Mouse (Mus musculus) hindbrain, postnatal 0 days (tissue): Measurements from ENCODE around the gene Edil3. TPM values are rescaled to one million over a fixed set of nuclear protein-coding genes. Genes with fewer than 3 reads are reported as not detected.

ENCODE experiments used
- ATAC-seq: fragments of 200-750 bp; cut with Nextera tagmentation; 2 replicates; pipeline ENCODE4 v1.8.0; 2017; ENCODE audit warnings: mild to moderate bottlenecking, moderate TSS enrichment, moderate library complexity
- DNase-seq: peaks from one replicate; pipeline ENCODE4 v3.0.0-alpha.2; 2015; ENCODE audit warnings: low spot score
- H3K27ac ChIP-seq: fragments of 300-500 bp; sonication (generic); 2 replicates; pipeline ENCODE4 v1.5.1; 2014; ENCODE audit warnings: mild to moderate bottlenecking
- H3K27me3 ChIP-seq: fragments of 300-500 bp; sonication (generic); 2 replicates; pipeline ENCODE4 v1.6.1; 2014; ENCODE audit warnings: low read length, mixed read lengths; ENCODE audit not compliant: insufficient read depth
- H3K36me3 ChIP-seq: fragments of 300-500 bp; sonication (generic); 2 replicates; pipeline ENCODE4 v1.6.1; 2014; ENCODE audit warnings: low read length, mixed read lengths; ENCODE audit not compliant: insufficient read depth
- H3K4me1 ChIP-seq: fragments of 300-500 bp; sonication (generic); 2 replicates; pipeline ENCODE4 v1.6.1; 2014; ENCODE audit warnings: antibody characterized with exemption, low read length, mixed read lengths; ENCODE audit not compliant: insufficient read depth
- H3K4me2 ChIP-seq: fragments of 300-500 bp; sonication (generic); 2 replicates; pipeline ENCODE4 v1.6.1; 2014; ENCODE audit warnings: low read depth, mild to moderate bottlenecking, low read length, moderate library complexity, mixed read lengths
- H3K4me3 ChIP-seq: fragments of 300-500 bp; sonication (generic); 2 replicates; pipeline ENCODE4 v1.5.1; 2014; ENCODE audit warnings: low read length
- H3K9ac ChIP-seq: fragments of 300-500 bp; sonication (generic); replicated peaks from 2 replicates; pipeline ENCODE4 v1.6.1; 2014; ENCODE audit warnings: mild to moderate bottlenecking, low read length, moderate library complexity, mixed read lengths
- H3K9me3 ChIP-seq: fragments of 300-500 bp; sonication (generic); 2 replicates; pipeline ENCODE4 v1.6.1; 2016; ENCODE audit warnings: low read length, mixed read lengths
- CTCF ChIP-seq: IDR thresholded peaks from 2 replicates; pipeline ENCODE4 v1.5.1; 2016; ENCODE audit warnings: antibody characterized with exemption, control low read depth, low read depth
- WGBS: fragments of 180-500 bp; shearing (Covaris S2); extraction: QIAGEN DNeasy Blood & Tissue Kit; methylation state at CpG from one replicate; pipeline ENCODE4 v1.1.7; 2014; 5-methylcytosine and 5-hydroxymethylcytosine counted together
- polyA plus RNA-seq: library from polyadenylated mRNA; unstranded; fragments of >200 nt; fragmentation: Nextera tagmentation; extraction: Ambion mirVana; gene quantifications from 2 replicates; pipeline ENCODE4 v1.2.1, GENCODE M21; 2015
- total RNA-seq: library from RNA; depleted of rRNA; stranded (reverse); fragments of >200 nt; gene quantifications from 2 replicates; pipeline ENCODE4 v1.2.3, GENCODE M21; 2014

Gene Edil3
- total and polyA plus RNA-seq, 2 experiments from 2014 or later, result 51.4 to 90.5 TPM

DNA sequence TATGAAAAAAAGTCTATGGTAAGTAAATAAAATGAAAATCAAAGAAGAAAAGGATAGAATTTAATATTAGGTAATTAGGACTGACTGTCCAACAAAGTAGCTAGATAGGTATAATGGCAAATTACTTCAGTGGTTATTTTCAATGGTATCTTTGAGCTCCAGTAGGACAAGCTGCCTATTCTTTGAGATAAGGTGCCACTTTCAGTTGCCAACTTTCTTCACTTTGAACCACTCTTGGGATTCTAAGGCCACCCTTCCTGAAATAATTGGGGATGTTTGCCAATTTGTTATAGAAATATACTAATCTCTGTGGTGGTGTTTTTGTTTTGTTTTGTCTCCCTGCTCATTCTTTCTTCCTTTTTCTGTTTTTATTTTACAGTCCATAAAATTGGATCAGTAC lies 537.1 kb downstream of the Edil3 start:
- ATAC-seq, result no peak

GRCm38 (mm10) chr13:89362274-89362673 lies 541.0 kb downstream of the Edil3 start:
- DNase-seq (no peak), ATAC-seq (no peak)
- TF ChIP-seq CTCF, result no peak
- Histone ChIP-seq H3K4me2 (no peak overlapping the region), H3K4me3 (no peak overlapping the region), H3K36me3 (no peaks in the 10 kb centered on the region), H3K9ac (no peak overlapping the region), H3K27me3 (no peaks in the 10 kb centered on the region), H3K9me3 (no peaks in the 10 kb centered on the region), H3K27ac (no peak overlapping the region), H3K4me1 (no peaks in the 10 kb centered on the region)
- 71% methylated on average over 4 of the region's 4 CpGs for WGBS

More for the DNA sequence above, 537.1 kb downstream of the Edil3 start:
- Histone ChIP-seq H3K9ac (no peak overlapping the region), H3K4me2 (no peak overlapping the region), H3K4me3 (no peak overlapping the region), H3K27ac (no peak overlapping the region), H3K9me3 (no peaks in the 10 kb centered on the region), H3K36me3 (no peaks in the 10 kb centered on the region), H3K4me1 (no peaks in the 10 kb centered on the region), H3K27me3 (no peaks in the 10 kb centered on the region)
- TF ChIP-seq CTCF, result no peak
- DNase-seq, result no peak

DNA sequence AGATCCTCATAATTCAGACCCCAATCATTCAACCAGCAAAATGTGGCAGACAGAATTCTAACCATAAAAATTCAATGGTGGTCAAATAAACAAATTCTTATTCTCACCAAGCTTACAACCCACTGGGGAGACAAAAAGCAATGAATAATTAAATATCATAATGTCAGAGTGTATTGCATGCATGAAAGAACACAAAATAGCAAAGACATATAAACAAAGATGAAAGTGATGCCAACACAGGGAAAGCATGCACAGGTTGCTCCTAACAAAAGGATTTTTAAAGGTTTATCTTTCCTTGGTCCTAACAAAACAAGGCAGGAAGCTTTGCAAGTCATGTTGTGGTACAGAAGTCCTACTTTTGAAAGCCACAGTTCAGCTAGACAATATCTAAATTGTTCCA lies 550.0 kb downstream of the Edil3 start:
- Histone ChIP-seq H3K9me3 (no peaks in the 10 kb centered on the region), H3K27ac (no peak overlapping the region), H3K4me2 (no peak overlapping the region), H3K4me1 (no peaks in the 10 kb centered on the region), H3K36me3 (no peaks in the 10 kb centered on the region), H3K4me3 (no peak overlapping the region), H3K9ac (no peak overlapping the region), H3K27me3 (no peaks in the 10 kb centered on the region)
- no peak for TF ChIP-seq CTCF
- ATAC-seq, result no peak
- DNase-seq, result no peak

- no peak overlapping the region for H3K9ac ChIP-seq
- no peak for ATAC-seq
- no peaks in the 10 kb centered on the region for H3K4me1 ChIP-seq
- no peaks in the 10 kb centered on the region for H3K36me3 ChIP-seq
- no peak overlapping the region for H3K4me3 ChIP-seq
- H3K27me3 ChIP-seq, result no peaks in the 10 kb centered on the region
- DNase-seq, result no peak
- WGBS, result 62% methylated on average over 5 of the region's 5 CpGs
- H3K9me3 ChIP-seq, result no peaks in the 10 kb centered on the region
- TF ChIP-seq CTCF, result no peak
- H3K27ac ChIP-seq, result no peak overlapping the region
- no peak overlapping the region for H3K4me2 ChIP-seq
Observed at GRCm38 (mm10) chr13:89371656-89372240, 550.5 kb downstream of the Edil3 start.
